ENCODE assay signal across 8 mouse cellular contexts in the genomic region with DNA sequence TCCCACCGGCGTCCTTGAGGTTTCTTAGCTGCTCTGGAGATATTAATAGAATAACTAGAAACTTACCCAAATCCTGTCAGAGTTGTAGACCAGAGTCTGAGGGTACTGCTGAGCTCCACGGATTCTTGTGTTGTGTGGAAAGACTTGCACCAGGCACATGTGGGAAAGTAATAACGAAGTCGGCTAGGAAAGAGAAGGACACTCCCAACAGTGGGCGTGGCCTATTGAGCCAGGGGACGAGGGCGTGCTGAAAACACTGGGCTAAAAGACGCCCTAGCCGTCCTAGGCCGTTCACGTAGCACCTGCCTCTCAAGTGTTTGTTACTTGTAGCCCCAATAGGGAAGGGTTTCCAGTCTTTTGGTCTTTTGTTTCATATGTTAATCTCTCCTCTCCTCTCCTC. TPM values are rescaled to one million over a fixed set of nuclear protein-coding genes. Genes with fewer than 3 reads are reported as not detected.
A peak's percentile ranks its signal among the peaks of the same experiment; 100 is the strongest.
DNase-seq lines count a peak whose midpoint lies in the region; ATAC-seq and TF ChIP-seq lines count a peak whose summit lies in the region.

Gene Adipor2 (minus strand): TSS at position 351 of the 400 bp plus-strand sequence.

- H3K4me3 ChIP-seq in embryonic fibroblast, embryonic 13.5 days (ENCODE audit: insufficient read depth, low read length), result no peak within 1 kb of the TSS
- H3K4me3 ChIP-seq in heart, embryonic 13.5 days, result peak within 1 kb of the TSS; percentile 31
- H3K4me3 ChIP-seq in liver, embryonic 12.5 days, result peak within 1 kb of the TSS; percentile 29
- H3K4me3 ChIP-seq in myocyte, result no peak within 1 kb of the TSS

- DNase-seq in ovary, adult 18-20 months (ENCODE audit: low spot score), result peak; percentile 66
- DNase-seq in ovary, postnatal 10 days (ENCODE audit: low spot score), result no peak
- peak; percentile 61 for DNase-seq in kidney, postnatal 10 days
- peak; percentile 44 for DNase-seq in thymus, postnatal 4 days

- peak within 1 kb of the TSS; percentile 60 for H3K4me2 ChIP-seq in heart, embryonic 13.5 days
- H3K4me2 ChIP-seq in liver, embryonic 12.5 days, result peak within 1 kb of the TSS; percentile 67
- no peak within 1 kb of the TSS for H3K4me2 ChIP-seq in myocyte (ENCODE audit: low read depth)

- no peaks in the 10 kb centered on the region for H3K4me1 ChIP-seq in embryonic fibroblast, embryonic 13.5 days (ENCODE audit: control insufficient read depth, insufficient read depth, low read length)
- peaks cover 32% of the 10 kb centered on the region for H3K4me1 ChIP-seq in heart, embryonic 13.5 days
- H3K4me1 ChIP-seq in liver, embryonic 12.5 days, result peaks cover 39% of the 10 kb centered on the region

- no peak for TF ChIP-seq CTCF in embryonic fibroblast, embryonic 13.5 days (IDR thresholded peaks at IDR 0.05; ENCODE audit: borderline replicate concordance, insufficient read depth, low read length)

- H3K9me3 ChIP-seq in heart, embryonic 13.5 days, result no peaks in the 10 kb centered on the region
- no peaks in the 10 kb centered on the region for H3K9me3 ChIP-seq in liver, embryonic 12.5 days (replicated peaks)

- ATAC-seq in heart, embryonic 13.5 days (ENCODE audit: extremely low read depth, insufficient number of reproducible peaks, low FRiP score, low TSS enrichment), result no peak
- ATAC-seq in liver, embryonic 12.5 days, result peak; percentile 78

- 0 out of 2 replicates have a peak within 1 kb of the TSS, but pooled peaks have one; percentile 3 for H3K9ac ChIP-seq in heart, embryonic 13.5 days
- H3K9ac ChIP-seq in liver, embryonic 12.5 days, result peak within 1 kb of the TSS; percentile 40; the same call in 1 of the 2 replicates

- TF ChIP-seq POLR2A in embryonic fibroblast, embryonic 13.5 days (IDR thresholded peaks at IDR 0.05; ENCODE audit: low read depth, low read length), result no peak
- TF ChIP-seq POLR2A in myocyte (IDR thresholded peaks at IDR 0.05; ENCODE audit: insufficient read length, low read depth), result no peak

- no peaks in the 10 kb centered on the region for H3K27me3 ChIP-seq in heart, embryonic 13.5 days (replicated peaks)
- no peaks in the 10 kb centered on the region for H3K27me3 ChIP-seq in liver, embryonic 12.5 days (replicated peaks)
- H3K27me3 ChIP-seq in myocyte (ENCODE audit: control insufficient read depth, insufficient read depth, insufficient read length), result peaks cover 4% of the 10 kb centered on the region

- no peaks in the 10 kb centered on the region for H3K36me3 ChIP-seq in heart, embryonic 13.5 days
- H3K36me3 ChIP-seq in liver, embryonic 12.5 days, result no peaks in the 10 kb centered on the region
- H3K36me3 ChIP-seq in myocyte (ENCODE audit: control insufficient read depth, insufficient read depth), result no peaks in the 10 kb centered on the region

- no peak within 1 kb of the TSS for H3K27ac ChIP-seq in embryonic fibroblast, embryonic 13.5 days (ENCODE audit: insufficient read depth, low read length)
- H3K27ac ChIP-seq in heart, embryonic 13.5 days (replicated peaks), result peak within 1 kb of the TSS; percentile 82
- no peak within 1 kb of the TSS for H3K27ac ChIP-seq in liver, embryonic 12.5 days

- 7% methylated on average over 12 of the region's 12 CpGs for whole genome bisulfite sequencing in heart, embryonic 13.5 days
- WGBS in liver, embryonic 12.5 days (ENCODE audit: insufficient replicate concordance), result 4% methylated on average over 12 of the region's 12 CpGs

- H3ac ChIP-seq in myocyte (ENCODE audit: control insufficient read depth, insufficient read length), result no peak within 1 kb of the TSS

- H3K79me2 ChIP-seq in myocyte (ENCODE audit: control insufficient read depth, insufficient read depth), result no peaks in the 10 kb centered on the region

TF ChIP-seq in myocyte, 11 proteins besides CTCF, POLR2A, EP300 and RAD21:
- TF ChIP-seq REST (IDR thresholded peaks at IDR 0.05; ENCODE audit: insufficient read depth, insufficient read length), result no peak
- TF ChIP-seq CEBPB (IDR thresholded peaks at IDR 0.05; ENCODE audit: insufficient read depth, poor library complexity, severe bottlenecking), result no peak
- TF ChIP-seq MYOG (IDR thresholded peaks at IDR 0.05; ENCODE audit: control insufficient read depth in 1 of 3, insufficient read depth in 1 of 3, insufficient read length in 2 of 3, low read depth in 2 of 3), result no peak
- no peak for TF ChIP-seq TCF3 (IDR thresholded peaks at IDR 0.05; ENCODE audit: insufficient read length, low read depth)
- no peak for TF ChIP-seq TCF12 (IDR thresholded peaks at IDR 0.05; ENCODE audit: insufficient read depth, poor library complexity, severe bottlenecking)
- no peak for TF ChIP-seq POLR2AphosphoS2 (IDR thresholded peaks at IDR 0.05; ENCODE audit: insufficient read length, low read depth)

RNA-seq across cellular contexts. Expression of gene Adipor2, which starts in this region (rescaled TPM):
- 38.2 and 42.8 TPM in 2 replicates for polyA plus RNA-seq in embryonic fibroblast, embryonic 13.5 days (2011; ENCODE audit: insufficient read length, low read depth, missing spikeins)
- 25.2 and 33.6 TPM in 2 replicates for polyA plus RNA-seq in heart, embryonic 13.5 days (2015; fragmentation: Nextera tagmentation; extraction: Ambion mirVana)
- 30.2 TPM in 2 replicates for polyA plus RNA-seq in liver, embryonic 12.5 days (2016; fragmentation: Nextera tagmentation; extraction: Ambion mirVana)
- 47.9 TPM for polyA plus RNA-seq in myocyte (2012; fragmentation: generic; extraction: Trizol)

Comparison
In these comparisons a context has a peak if more than half of its experiments do, and no peak if none do; other contexts are left out.
1. H3K4me3 ChIP-seq: peak in heart, embryonic 13.5 days (single experiment) and liver, embryonic 12.5 days (single experiment); none in embryonic fibroblast, embryonic 13.5 days (single experiment) and myocyte (single experiment).